Mouse (Mus musculus): ENCODE results near the gene Ppp1r14a. TPM values are rescaled to one million over a fixed set of nuclear protein-coding genes. Genes with fewer than 3 reads are reported as not detected.

The Ppp1r14a gene
- total RNA-seq, 2 experiments from 2014 or later: 3.3 to 3.5 TPM

DNA sequence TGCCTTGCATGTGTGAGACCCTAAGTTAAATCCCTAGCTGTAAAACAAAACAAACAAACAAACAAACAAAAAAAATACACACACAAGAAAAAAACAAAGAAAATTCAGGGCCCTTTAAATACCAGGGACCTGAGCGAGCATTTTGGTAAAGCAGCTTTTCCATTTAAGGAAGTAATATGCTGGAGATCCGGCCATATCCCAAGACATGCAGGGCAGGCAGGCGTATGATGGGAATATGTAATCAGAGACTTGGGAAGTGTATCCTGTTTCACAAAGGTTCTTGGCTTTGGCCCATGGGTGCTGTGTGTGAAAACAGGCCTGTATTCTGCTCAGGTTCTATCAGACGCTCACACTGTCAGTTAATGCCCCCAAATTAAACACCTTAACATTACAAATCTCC lies 11.6 kb upstream of the Ppp1r14a start:
- intact Hi-C loops (cut with DNase I): no loop called here
- DNase-seq: no peak

DNA sequence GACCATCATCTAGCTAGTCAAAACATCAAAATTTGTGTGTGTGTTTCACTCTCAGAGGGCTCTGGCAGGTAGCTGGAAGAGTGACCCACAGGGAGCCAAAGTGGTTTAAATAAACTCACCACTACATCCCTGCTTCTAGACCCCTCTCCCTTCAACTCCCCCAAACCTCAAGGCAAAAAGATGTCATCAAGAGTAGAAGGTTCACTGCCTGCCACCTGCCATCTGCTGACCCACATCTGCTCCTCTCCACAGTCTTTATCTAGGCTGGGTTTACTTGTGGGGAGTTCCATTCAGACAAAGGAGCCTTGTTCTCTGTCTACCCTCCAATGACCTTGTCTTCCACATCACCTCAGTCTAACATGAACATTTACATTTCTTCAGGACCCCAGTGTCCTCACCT lies 9.8 kb upstream of the Ppp1r14a start:
- DNase-seq: no peak
- intact Hi-C loops (cut with DNase I): no loop called here

DNA sequence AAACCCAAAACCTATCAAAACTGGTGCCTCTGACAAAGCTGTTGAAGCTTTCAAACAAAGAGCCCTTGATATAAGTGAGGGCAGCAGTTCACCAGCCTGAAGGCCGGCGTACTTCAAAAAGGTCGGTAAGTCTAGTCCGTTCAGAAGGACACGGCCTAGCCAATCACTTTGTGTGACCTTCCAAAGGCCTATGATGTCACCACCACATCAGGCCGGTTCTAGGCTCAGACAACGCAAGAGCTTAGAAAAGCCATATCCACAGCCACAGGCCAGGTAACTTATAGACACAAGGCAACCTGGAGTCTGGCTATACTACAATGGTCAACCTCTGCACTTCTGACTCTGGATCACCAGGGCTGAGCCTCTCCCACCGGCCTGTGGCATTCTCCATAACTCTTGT lies 9.2 kb upstream of the Ppp1r14a start:
- intact Hi-C loops (cut with DNase I): no loop called here

DNA sequence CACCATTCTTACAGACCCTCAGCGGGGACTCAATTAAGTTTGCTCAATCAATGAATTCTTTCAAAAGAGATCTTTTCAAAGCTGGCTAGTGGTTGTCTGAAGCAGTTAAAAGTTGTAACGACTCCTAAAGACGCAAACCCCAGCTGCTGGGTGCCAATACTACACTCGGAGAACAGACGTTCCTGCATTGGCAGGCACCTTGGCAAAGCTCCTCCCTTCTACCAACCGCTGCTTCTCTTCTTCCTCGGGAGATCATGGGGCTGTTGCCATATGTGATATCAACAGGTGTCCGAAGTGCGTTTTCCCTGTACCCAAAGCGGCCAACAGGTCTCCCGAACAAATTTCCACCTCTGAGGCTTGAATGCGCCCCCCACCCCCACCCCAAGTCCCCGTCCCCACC lies 8.3 kb upstream of the Ppp1r14a start:
- intact Hi-C loops (cut with DNase I): no loop called here
- DNase-seq: no peak

More for the DNA sequence above, 9.2 kb upstream of the Ppp1r14a start:
- no peak for DNase-seq

DNA sequence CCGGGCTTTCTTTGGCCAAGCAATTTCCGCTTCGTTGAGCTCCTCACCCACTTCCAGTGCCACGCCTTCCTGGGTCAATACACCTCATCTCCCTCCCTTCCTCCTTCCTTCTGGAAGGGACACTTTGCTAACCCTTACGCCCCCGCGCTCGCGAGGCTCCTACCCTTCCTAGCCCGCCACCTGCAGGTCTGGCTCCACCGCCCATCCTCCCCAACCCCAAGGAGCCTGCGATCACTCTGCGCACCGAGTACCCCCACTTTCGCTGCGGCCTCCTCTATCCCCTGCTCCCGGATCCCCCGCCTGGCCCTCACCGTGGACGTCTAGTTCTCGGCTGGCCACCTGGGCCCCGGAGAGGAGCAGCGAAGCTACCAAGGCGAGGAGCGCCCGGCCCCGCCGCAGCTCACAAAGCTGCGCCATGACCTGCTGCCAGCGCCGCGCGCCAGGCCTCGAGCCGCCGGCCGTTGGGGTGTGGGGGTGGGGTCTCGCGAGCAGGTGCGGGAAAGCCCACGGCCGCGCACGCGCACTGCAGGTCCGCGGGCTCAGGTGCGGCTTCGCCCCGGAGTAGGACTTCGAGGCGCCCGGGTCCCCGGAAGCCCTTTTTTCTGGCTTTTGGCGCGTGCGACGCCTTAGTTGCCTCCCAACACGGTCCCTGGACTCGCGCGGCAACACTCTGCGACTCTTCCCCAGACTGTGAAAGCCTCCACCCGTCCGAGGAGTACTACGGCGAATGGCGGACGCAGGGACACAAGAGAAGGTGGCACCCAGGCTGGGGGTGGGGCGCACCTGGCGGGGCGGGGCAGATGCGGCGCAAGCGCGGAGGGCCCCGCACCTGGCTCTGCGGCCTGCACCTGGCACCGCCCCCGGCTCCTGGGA lies 7.7 kb upstream of the Ppp1r14a start, which contains the start of gene Spint2:
Spint2 (minus strand) TSS at position 712 of the 873 bp plus-strand sequence.
- DNase-seq: no peak
- intact Hi-C loops (cut with DNase I): no loop called here

DNA sequence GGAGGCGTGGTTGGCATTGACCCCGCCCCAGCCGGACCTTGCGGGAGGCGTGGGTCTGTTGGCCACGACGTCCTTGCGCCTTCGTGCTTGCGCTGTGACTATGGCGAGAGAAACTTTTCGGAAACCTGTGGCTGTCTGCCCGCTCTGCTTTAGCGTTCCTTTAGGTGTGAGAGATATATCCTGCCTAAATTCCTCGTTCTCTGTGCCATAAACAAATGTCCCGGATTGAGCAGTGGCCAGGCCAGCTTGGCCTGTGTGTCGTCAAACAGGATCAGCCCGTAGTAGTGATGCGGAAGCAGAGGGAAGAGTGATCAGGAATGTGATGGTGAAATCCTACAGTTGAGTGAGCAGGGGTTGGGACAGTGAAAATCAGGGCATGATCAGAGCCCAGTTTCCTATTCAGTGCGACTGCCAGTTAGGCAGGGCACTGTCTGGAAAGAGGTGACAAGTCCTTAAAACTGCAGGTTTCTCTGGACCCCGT lies 7.0 kb upstream of the Ppp1r14a start:
- DNase-seq: no peak
- intact Hi-C loops (cut with DNase I): no loop called here

DNA sequence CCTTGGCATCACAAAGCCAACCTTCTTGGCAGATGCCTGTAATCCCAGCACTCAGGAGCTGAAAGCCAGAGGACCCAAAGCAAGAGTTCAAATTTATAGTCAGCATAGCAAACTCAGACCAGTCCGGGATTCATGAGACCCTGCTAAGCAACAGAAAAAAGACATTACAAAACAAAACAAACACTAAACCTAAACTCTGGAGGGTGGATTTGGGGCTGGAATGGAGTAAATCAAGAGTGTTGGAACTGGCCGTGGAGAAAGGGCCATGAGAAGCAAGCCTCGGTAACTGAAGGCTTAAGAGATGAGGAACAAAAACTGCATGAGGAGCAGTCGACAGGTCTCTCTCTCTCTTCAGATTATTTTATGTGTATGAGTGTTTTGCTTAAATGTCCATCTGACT lies 5.2 kb upstream of the Ppp1r14a start:
- no peak for DNase-seq
- intact Hi-C loops (cut with DNase I): no loop called here

DNA sequence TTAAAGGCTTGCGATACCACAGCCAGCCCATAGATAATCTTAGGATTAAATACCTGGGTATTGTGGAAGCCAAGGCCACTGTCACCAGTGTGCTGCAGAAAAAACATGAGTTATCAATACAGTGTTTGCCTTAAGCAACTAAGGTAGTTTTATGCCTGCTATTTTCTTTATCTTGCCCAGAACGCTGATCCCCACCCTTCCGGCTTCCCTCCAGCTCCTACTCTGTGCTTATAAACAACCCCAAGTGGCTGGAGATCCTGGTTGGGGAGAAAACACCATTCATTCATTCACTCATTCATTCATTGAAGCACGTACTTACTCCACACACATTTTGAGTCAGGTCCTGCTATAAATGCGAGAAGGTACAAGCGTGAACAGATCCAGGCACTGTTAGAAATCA lies 4.6 kb upstream of the Ppp1r14a start:
- DNase-seq: no peak
- intact Hi-C loops (cut with DNase I): no loop called here

DNA sequence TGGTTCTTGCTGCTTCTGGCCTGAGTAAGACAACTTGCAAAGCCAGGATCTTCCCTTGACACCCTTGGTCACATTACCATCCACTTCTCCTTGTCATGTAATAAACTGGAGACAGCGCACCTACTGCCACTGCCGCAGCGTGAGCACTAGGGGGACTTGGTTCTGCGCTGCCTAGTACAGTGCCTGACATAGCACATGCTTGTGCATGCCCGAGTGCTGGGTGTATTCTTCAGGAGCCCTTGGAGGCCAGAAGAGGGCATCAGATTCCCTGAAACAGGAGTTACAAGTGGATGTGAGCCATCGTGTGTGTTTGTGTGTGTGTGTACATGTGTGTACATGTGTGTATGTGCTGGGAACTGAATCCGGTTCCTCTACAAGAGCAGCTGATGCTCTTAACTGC lies 1.6 kb upstream of the Ppp1r14a start:
- intact Hi-C loops (cut with DNase I): no loop called here
- no peak for DNase-seq

DNA sequence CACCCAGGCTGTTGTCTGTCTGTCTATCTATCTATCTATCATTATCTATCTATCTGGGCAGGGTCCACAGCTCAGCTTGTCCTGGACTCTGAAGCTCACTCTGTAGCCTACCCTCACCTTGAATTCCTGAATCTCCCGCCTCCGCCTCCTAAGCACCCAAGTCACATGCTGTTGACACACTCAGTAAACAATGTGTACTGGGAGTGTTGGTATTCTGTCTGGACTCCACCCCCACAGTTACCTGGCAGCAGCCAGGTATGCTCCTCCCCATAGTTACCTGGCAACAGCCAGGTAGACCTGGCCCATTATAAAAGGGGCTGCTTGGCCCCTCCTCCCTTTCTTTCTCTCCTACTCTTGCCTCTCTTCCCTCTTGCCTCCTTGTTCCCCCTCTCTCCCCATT lies 1.0 kb upstream of the Ppp1r14a start:
- intact Hi-C loops (cut with DNase I): no loop called here
- no peak for DNase-seq

DNA sequence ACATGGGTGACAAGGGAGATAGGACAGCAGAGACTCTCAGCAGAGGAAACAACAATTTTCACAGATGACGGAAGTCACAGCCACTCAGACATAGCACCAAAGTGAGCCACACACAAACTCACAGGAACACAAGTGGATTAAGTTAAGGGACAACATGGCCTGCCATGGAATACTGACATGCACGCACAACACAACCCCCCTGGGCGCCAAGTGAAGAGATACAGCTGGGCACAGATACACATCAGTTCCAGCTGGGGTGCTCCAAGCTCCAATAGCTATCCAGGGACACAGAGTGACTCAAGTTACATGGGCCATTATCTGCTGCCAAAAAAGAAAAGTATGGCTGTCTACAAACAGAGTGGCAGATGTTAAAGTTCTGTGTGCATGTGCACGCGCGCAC lies 748 bp downstream of the Ppp1r14a start:
- no peak for DNase-seq
- intact Hi-C loops (cut with DNase I): loop anchor here (10.0 kb wide), 1 partner anchor 305 kb away; the partner anchor contains the start of genes Eif3k and Map4k1

DNA sequence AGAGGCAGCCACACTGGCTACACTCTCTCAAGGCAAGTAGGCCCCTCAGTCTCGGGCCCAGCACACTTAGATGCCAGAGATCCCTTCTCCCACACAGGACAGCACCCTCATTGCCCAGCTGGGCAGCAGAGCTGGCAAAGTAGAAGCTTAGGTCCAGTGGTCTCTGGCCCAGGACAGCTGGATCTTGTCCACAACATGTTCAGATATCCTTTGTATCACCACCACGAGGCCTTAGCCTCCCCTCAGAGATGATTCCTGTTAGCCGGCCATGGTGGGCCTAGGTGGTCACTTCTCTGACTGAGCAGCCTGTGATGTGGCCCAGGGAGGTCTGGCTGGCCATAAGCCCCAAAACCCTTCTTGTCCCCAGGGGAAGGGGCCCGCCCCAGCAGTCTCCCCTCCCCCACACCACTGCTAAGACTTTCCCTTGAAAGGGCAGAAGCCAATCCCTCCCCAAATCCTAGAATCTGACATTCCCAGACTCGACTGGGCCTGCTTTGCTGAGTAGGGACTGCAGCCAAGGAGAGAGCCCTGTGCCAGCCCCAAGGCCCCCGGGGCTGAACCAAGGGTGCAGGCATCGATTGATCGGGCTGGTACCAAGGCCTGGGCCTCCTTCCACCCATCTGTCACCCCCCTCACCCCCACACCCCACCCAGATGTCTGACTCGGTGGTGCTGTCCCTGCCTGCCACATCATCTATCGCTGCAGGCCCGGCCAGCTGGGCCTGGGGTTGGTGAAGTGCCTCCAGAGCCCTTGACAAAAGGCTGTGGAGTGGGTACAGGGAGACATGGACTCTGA lies 1.8 kb downstream of the Ppp1r14a start:
- no peak for DNase-seq
- intact Hi-C loops (cut with DNase I): loop anchor here (10.0 kb wide), 1 partner anchor 306 kb away; the partner anchor contains the start of genes Eif3k and Map4k1

DNA sequence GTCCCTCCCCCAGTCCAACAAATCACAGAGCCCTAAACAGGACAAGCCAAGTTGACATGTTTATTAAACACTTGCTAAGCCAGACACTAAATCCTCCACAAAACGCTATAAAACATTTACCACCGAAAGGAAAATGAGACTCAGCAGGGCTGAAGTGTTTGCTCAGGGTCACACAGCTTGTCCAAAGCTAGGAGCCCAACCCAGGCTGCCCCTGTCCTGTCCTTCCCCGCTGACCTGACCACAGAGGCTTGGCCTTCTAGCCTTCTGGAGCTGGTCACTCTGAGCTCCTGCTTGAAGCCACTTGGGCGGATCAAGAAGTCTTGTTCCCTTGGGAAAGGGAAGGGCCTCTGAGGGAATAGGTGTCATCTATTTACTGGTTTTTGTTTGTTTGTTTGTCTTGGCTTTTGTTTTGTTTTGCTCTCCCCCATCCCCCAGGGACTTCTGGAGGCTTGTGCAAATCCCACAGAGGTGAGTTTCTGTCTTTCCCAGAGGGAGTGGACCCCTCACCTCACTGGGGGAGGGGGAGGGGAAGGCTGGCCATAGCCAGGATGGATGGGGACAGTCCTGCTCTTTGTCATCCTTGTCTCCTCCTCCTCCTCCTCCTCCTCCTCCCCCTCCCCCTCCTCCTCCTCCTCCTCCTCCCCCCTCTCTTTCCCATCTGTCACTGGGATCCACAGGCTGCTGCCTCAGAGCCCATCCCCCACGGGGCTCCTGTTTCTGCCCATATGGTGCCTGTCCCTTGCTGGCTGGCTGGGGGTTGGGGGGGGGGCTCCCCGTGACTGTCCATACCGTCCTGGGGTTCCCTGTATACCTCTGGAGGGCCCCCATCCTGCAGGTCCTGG lies 2.7 kb downstream of the Ppp1r14a start:
- intact Hi-C loops (cut with DNase I): loop anchor here (2.0 to 10.0 kb wide), 2 partner anchors 47 to 307 kb away; partner anchors contain the start of genes Eif3k and Map4k1
- no peak for DNase-seq

DNA sequence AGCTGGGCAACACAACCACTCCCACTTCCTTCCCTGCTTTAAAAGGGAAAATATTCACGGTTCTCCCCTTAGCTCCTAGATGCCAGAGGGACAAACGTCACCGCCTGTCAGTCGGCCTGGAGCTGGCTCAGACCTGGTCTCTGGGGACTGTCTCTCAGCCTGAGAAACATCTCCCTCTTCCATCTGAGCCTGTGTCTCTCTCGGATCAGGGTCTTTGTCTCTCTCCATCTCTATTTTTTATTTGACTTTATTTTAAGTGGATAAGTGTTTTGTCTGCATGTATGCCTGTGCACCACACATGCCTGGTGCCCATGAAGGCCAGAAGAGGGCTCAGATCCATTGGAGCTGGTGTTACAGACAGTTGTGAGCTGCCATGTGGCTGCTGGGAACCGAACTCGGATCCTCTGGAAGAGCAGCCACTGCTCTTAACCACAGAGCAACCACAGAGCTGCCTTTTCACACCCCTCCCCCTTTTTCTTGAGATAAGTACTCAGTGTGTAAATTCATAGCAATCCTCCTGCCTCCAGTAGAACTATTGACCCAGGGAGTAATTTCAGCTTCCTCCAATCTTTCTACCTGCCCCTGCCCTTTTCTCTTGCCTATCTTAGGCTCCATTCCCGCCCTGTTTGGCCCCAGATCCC lies 3.5 kb downstream of the Ppp1r14a start:
- intact Hi-C loops (cut with DNase I): loop anchor here (2.0 to 10.0 kb wide), 2 partner anchors 48 to 308 kb away; partner anchors contain the start of genes Eif3k and Map4k1

DNA sequence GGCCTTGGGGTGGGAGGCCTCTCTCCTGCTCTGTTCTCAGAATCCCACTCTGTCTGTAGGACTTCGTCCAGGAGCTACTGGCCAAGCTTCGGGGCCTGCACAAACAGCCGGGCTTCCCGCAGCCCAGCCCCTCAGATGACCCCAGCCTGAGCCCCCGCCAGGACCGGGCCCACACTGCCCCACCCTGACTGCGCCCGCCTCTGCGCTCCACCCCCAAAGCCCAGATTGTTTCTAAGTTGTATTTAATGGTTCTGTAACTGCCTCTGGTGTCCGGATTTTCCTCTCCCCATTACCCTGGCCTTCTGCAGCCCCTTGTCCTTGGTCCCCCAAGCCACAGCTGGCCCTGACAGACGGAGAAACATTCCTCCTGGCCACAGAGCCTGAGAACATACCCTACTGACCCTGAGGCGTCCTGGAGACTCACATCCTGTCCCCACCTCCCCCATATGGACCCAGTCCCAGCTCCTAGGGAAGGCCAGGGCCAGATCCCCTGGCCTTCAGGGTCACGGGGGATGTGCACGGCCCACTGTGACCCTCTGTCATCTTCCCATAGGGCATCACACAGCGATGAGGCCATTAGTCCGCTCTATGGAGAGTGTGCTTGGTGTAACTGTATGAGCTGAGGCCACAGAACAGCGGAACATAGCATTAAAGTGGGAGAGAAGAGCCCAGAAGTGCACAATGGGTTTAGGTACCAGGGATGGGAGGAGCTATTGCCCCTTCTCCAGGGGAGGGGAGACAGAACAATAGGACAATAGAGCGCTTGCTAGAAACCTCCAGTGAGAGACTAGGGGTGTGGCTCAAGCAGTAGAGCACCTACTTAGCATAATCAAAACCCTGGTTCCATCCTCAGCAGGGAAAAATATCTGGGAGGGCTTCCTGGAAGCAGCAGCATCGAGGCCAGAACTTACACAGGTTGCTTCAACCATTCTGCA lies 4.3 kb downstream of the Ppp1r14a start:
- no peak for DNase-seq
- intact Hi-C loops (cut with DNase I): loop anchor here (2.0 to 10.0 kb wide), 2 partner anchors 49 to 309 kb away; partner anchors contain the start of genes Eif3k and Map4k1

More for the DNA sequence above, 3.5 kb downstream of the Ppp1r14a start:
- DNase-seq: peak in 1 of 2 experiments; percentile 38

DNA sequence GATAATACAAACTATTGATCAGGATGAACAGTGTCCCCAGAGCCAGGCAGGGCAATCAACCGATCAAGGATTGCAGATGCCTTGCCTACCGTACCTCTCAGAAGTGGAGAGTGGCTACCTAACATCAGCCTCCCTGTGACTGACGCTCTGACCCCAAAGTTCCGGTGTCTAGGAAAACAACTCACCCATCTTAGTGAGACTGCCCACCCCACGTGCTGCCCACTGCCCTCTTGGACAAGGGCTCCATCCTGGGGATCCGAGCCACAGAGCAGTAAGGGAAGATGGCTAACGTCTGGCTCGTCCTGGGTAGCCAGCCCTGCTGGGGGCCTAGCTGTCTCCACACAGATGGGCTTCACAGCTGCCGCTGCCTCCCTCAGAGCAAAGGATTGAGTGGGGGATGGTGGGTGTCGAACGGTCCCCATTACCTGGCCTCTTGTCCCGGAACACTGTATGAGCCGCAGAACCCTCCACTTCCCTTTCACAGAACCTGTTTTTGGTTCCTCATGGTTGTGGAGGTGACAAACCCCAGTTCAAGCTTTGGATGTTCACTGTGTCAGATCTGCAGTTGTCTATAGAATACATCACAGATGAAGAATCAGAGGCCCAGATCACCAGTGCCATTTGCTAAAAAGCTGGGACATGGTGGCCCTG lies 5.1 kb downstream of the Ppp1r14a start:
- intact Hi-C loops (cut with DNase I): loop anchor here (10.0 kb wide), 1 partner anchor 309 kb away; the partner anchor contains the start of genes Eif3k and Map4k1

DNA sequence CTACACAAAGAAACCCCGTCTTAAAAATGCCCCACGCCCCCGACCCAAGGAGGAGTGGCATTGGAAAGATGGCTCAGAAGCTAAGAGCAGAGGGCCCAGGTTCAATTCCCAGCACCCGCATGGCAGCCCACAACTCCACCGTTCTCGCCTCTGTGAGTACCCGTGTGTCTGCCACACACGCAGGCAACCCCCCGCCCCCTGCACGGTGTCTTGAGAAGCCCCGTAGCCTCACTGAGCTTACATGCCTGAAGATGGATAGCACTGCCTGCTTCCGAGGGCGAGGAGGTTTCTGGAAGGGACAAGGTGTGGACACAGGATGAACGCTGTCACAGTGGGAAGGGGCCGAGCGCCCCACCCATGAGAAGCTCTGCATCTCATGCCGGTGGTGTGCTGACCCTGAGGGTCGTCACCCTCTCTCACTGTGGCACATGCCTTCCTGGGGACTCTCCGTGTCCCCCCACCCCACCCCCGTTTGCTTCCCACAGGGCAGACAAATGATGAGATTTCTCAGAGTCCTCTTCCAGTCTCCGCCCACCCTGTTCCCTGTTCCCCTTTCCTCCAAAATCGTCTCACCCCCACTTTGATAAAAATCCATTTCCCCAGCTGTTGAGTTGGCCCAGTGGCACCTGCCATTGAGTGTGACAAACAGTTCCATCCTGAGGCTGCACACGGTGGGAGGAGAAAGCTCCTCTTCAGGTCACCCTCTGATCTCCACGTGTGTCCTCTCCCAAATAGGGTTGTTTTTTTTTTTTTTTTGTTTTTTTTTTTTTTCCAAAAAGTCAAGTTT lies 6.9 kb downstream of the Ppp1r14a start:
- intact Hi-C loops (cut with DNase I): loop anchor here (10.0 kb wide), 1 partner anchor 311 kb away; the partner anchor contains the start of genes Eif3k and Map4k1
- DNase-seq: no peak

More for the DNA sequence above, 5.1 kb downstream of the Ppp1r14a start:
- DNase-seq: no peak

Measured in gastrocnemius, postnatal 36 days (tissue).